Mouse (Mus musculus) lung, adult 2 months (tissue): ENCODE results near the gene Zfp867.

Experiments
- CTCF ChIP-seq: fragments of 200-500 bp; IDR thresholded peaks from 2 replicates; pipeline ENCODE4 v1.5.1; 2011; ENCODE audit warnings: mild to moderate bottlenecking, low read length, control low read depth; ENCODE audit not compliant: insufficient read depth
- POLR2A ChIP-seq: fragments of 200-500 bp; IDR thresholded peaks from 2 replicates; pipeline ENCODE4 v1.6.1; 2011; ENCODE audit warnings: low read depth, mild to moderate bottlenecking, control low read depth, low read length, borderline replicate concordance; ENCODE audit errors: extremely low read depth

DNA sequence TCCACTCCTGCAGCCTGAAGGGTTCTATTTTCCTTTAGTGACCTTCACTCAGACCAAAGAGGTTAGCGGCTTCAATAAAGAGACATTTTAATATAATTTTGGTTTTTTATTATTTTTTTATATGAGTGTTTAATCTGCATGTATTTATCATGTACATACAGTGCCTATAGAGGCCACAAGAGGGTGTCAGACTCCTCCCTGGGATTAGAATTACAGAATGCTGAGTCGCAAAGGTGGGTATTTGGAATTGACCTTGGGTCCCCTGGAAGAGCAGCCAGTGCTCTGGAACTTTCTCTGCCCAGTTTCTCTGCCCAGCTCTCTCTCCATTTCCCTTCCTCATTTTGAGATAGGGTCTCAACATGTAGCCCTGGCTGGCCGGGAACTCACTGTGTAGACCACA, 41.3 kb upstream of the Zfp867 start:
- TF ChIP-seq CTCF (no peak), POLR2A (no peak)
